Mouse (Mus musculus): Measurements from ENCODE around the gene Olfr462.
"Not testable (repeated sequence)": the region's sequence is repeated elsewhere in the genome, so short reads cannot be mapped to it uniquely, and the experiment has no call there.

Gene Olfr462

GRCm38 (mm10) chr11:87892168-87892567 lies at the start of gene Olfr462:
TSS of gene Olfr462 (minus strand) at chr11:87892268.
- no peak for DNase-seq

GRCm38 (mm10) chr11:87935467-87935866 lies 43.4 kb upstream of the Olfr462 start:
- no peak for DNase-seq

- DNase-seq, result no peak
Measured at GRCm38 (mm10) chr11:87933731-87934130, 41.7 kb upstream of the Olfr462 start.

- DNase-seq, result no peak
Measured at GRCm38 (mm10) chr11:87930348-87930747, 38.3 kb upstream of the Olfr462 start.

GRCm38 (mm10) chr11:87920966-87921365 lies 28.9 kb upstream of the Olfr462 start, which contains the start of gene Olfr464:
TSS of gene Olfr464 (minus strand) at chr11:87920967.
- DNase-seq, result peak; percentile 17

- DNase-seq, result no peak
Measured at GRCm38 (mm10) chr11:87920301-87920700, 28.2 kb upstream of the Olfr462 start.

GRCm38 (mm10) chr11:87916005-87916404 lies 23.9 kb upstream of the Olfr462 start:
- DNase-seq, result no peak

GRCm38 (mm10) chr11:87904331-87904730 lies 12.3 kb upstream of the Olfr462 start:
- DNase-seq, result no peak

GRCm38 (mm10) chr11:87897287-87897686 lies 5.2 kb upstream of the Olfr462 start, which contains the start of gene Olfr463:
TSS of gene Olfr463 (minus strand) at chr11:87897387.
- no peak for DNase-seq

- no peak for DNase-seq
Measured at GRCm38 (mm10) chr11:87884856-87885255, 7.2 kb downstream of the Olfr462 start.

GRCm38 (mm10) chr11:87883493-87883892 lies 8.6 kb downstream of the Olfr462 start:
- DNase-seq, result no peak

GRCm38 (mm10) chr11:87881714-87882113 lies 10.4 kb downstream of the Olfr462 start:
- DNase-seq, result no peak

- no peak for DNase-seq
Measured at GRCm38 (mm10) chr11:87879826-87880225, 12.2 kb downstream of the Olfr462 start.

- no peak for DNase-seq
Measured at GRCm38 (mm10) chr11:87875436-87875835, 16.6 kb downstream of the Olfr462 start, which contains the start of gene Epx. TSS of gene Epx (minus strand) at chr11:87875536.

GRCm38 (mm10) chr11:87871766-87872165 lies 20.3 kb downstream of the Olfr462 start:
- DNase-seq, result no peak

- DNase-seq, result no peak
Measured at GRCm38 (mm10) chr11:87870096-87870495, 22.0 kb downstream of the Olfr462 start.

- DNase-seq, result not testable (repeated sequence)
Measured at GRCm38 (mm10) chr11:87866891-87867290, 25.2 kb downstream of the Olfr462 start.

- no peak for DNase-seq
Measured at GRCm38 (mm10) chr11:87862805-87863204, 29.3 kb downstream of the Olfr462 start.

- DNase-seq, result no peak
Measured at GRCm38 (mm10) chr11:87860426-87860825, 31.6 kb downstream of the Olfr462 start.

GRCm38 (mm10) chr11:87859273-87859672 lies 32.8 kb downstream of the Olfr462 start:
- DNase-seq, result no peak

- DNase-seq, result no peak
Measured at GRCm38 (mm10) chr11:87854550-87854949, 37.5 kb downstream of the Olfr462 start.

- no peak for DNase-seq
Measured at GRCm38 (mm10) chr11:87853597-87853954, 38.5 kb downstream of the Olfr462 start.

- peak; percentile 95 for DNase-seq
Measured at GRCm38 (mm10) chr11:87852690-87853596, 39.1 kb downstream of the Olfr462 start, which contains the start of gene Mks1. TSS of gene Mks1 (plus strand) at chr11:87853215.

GRCm38 (mm10) chr11:87847884-87848283 lies 44.2 kb downstream of the Olfr462 start:
- DNase-seq, result no peak
